Mouse (Mus musculus) G1E (cell line): ENCODE data around the gene Usp4. TPM values are rescaled to one million over a fixed set of nuclear protein-coding genes. Genes with fewer than 3 reads are reported as not detected.

Experiments
- ATAC-seq: 2 replicates; pipeline ENCODE4 v1.8.0; 2016; ENCODE audit warnings: mild to moderate bottlenecking; ENCODE audit not compliant: insufficient number of reproducible peaks, poor library complexity, low FRiP score, severe bottlenecking; ENCODE audit errors: extremely low read depth
- DNase-seq: peaks from one replicate; pipeline ENCODE4 v3.0.0; 2012; ENCODE audit warnings: low spot score
- H3K27me3 ChIP-seq: 2 replicates; pipeline ENCODE4 v1.6.1; 2012; ENCODE audit warnings: mild to moderate bottlenecking, low read length, inconsistent platforms; ENCODE audit not compliant: insufficient read depth
- H3K36me3 ChIP-seq: replicated peaks from 2 replicates; pipeline ENCODE3; 2012; ENCODE audit warnings: mild to moderate bottlenecking, inconsistent platforms
- H3K4me1 ChIP-seq: 2 replicates; pipeline ENCODE4 v1.6.1; 2012; ENCODE audit warnings: low read depth, low read length, inconsistent platforms, mixed read lengths; ENCODE audit not compliant: insufficient read depth
- H3K4me3 ChIP-seq: 2 replicates; pipeline ENCODE4 v1.5.1; 2012; ENCODE audit warnings: low read depth, mild to moderate bottlenecking, inconsistent platforms, low read length, moderate library complexity, mixed read lengths
- H3K9me3 ChIP-seq: replicated peaks from 2 replicates; pipeline ENCODE4 v1.6.1; 2012; ENCODE audit warnings: inconsistent platforms
- CTCF ChIP-seq: IDR thresholded peaks from 2 replicates; pipeline ENCODE4 v1.5.1; 2012; ENCODE audit warnings: low read depth, low read length, inconsistent platforms, mixed read lengths
- GATA1 ChIP-seq: IDR thresholded peaks from 2 replicates; pipeline ENCODE4 v1.6.1; 2012; ENCODE audit warnings: borderline replicate concordance, low read length, inconsistent platforms, mixed read lengths
- GATA2 ChIP-seq: IDR thresholded peaks from 2 replicates; pipeline ENCODE4 v1.6.1; 2012; ENCODE audit warnings: low read depth, low read length, inconsistent platforms, borderline replicate concordance
- POLR2AphosphoS5 ChIP-seq: IDR thresholded peaks from 2 replicates; pipeline ENCODE4 v1.6.1; 2012; ENCODE audit warnings: low read depth, low read length, inconsistent platforms; ENCODE audit not compliant: insufficient replicate concordance
- TAL1 ChIP-seq: conservative IDR thresholded peaks from 2 replicates; pipeline ENCODE4 v1.6.1; 2012; ENCODE audit warnings: low read depth, low read length, inconsistent platforms, mixed read lengths
- polyA plus RNA-seq: library from polyadenylated mRNA; stranded (reverse); fragments of >175 nt; gene quantifications from 2 replicates; pipeline ENCODE4 v1.2.3, GENCODE M21; 2012
- total RNA-seq, 2 experiments: library from RNA; stranded (forward) in 1 of 2; stranded (reverse) in 1 of 2; fragments of 200-1000 nt in 1 of 2; fragments of >200 nt in 1 of 2; fragmentation: Nextera tagmentation in 1 of 2; gene quantifications; 2 replicates each; pipeline ENCODE4 v1.2.3; 2014 to 2017

The Usp4 gene
- total and polyA plus RNA-seq, 3 experiments, result 76.5 to 131 (median 97.3) TPM

GRCm38 (mm10) chr9:108341801-108342200 is 5.9 kb upstream of the Usp4 start:
- peak overlapping the region; percentile 55; the same call in 1 of the 2 replicates for H3K4me3 ChIP-seq
- DNase-seq (no peak), ATAC-seq (no peak)
- peaks cover 72% of the 10 kb centered on the region for H3K4me1 ChIP-seq
- H3K9me3 ChIP-seq, result no peaks in the 10 kb centered on the region
- TF ChIP-seq TAL1 (no peak), POLR2AphosphoS5 (no peak), GATA2 (no peak), GATA1 (no peak), CTCF (no peak)
- H3K36me3 ChIP-seq, result peaks cover 34% of the 10 kb centered on the region
- H3K27me3 ChIP-seq, result no peaks in the 10 kb centered on the region

- ATAC-seq (no peak), DNase-seq (no peak)
- H3K27me3 ChIP-seq, result no peaks in the 10 kb centered on the region
- H3K9me3 ChIP-seq, result no peaks in the 10 kb centered on the region
- no peak overlapping the region; the same call in 1 of the 2 replicates for H3K4me3 ChIP-seq
- H3K36me3 ChIP-seq, result peaks cover 34% of the 10 kb centered on the region
- TF ChIP-seq CTCF (no peak), POLR2AphosphoS5 (no peak; the same call in 1 of the 2 replicates), TAL1 (no peak), GATA1 (no peak), GATA2 (no peak)
- peaks cover 75% of the 10 kb centered on the region for H3K4me1 ChIP-seq
Observed at GRCm38 (mm10) chr9:108342301-108342831, 5.3 kb upstream of the Usp4 start.

GRCm38 (mm10) chr9:108343331-108343730 is 4.3 kb upstream of the Usp4 start:
- H3K9me3 ChIP-seq, result no peaks in the 10 kb centered on the region
- ATAC-seq (no peak), DNase-seq (no peak)
- TF ChIP-seq GATA1 (no peak), POLR2AphosphoS5 (no peak), CTCF (no peak), GATA2 (no peak), TAL1 (no peak)
- H3K4me3 ChIP-seq, result no peak overlapping the region; the same call in 1 of the 2 replicates
- H3K27me3 ChIP-seq, result no peaks in the 10 kb centered on the region
- peaks cover 29% of the 10 kb centered on the region for H3K36me3 ChIP-seq
- H3K4me1 ChIP-seq, result peaks cover 67% of the 10 kb centered on the region

- peaks cover 26% of the 10 kb centered on the region for H3K36me3 ChIP-seq
- peaks cover 64% of the 10 kb centered on the region for H3K4me1 ChIP-seq
- no peaks in the 10 kb centered on the region for H3K27me3 ChIP-seq
- no peak overlapping the region for H3K4me3 ChIP-seq
- H3K9me3 ChIP-seq, result no peaks in the 10 kb centered on the region
- TF ChIP-seq CTCF, result no peak
- peak; percentile 35; the same call in 1 of the 2 replicates for TF ChIP-seq TAL1
- no peak for TF ChIP-seq GATA1
- no peak for TF ChIP-seq GATA2
- TF ChIP-seq POLR2AphosphoS5, result no peak
- no peak for ATAC-seq
- no peak for DNase-seq
Observed at GRCm38 (mm10) chr9:108343835-108344234, 3.8 kb upstream of the Usp4 start.

GRCm38 (mm10) chr9:108344471-108344870 is 3.2 kb upstream of the Usp4 start:
- Histone ChIP-seq H3K9me3 (no peaks in the 10 kb centered on the region), H3K27me3 (no peaks in the 10 kb centered on the region), H3K36me3 (peaks cover 26% of the 10 kb centered on the region), H3K4me1 (peaks cover 69% of the 10 kb centered on the region), H3K4me3 (no peak overlapping the region)
- ATAC-seq, result no peak
- no peak for TF ChIP-seq GATA2
- no peak for TF ChIP-seq GATA1
- TF ChIP-seq POLR2AphosphoS5, result no peak
- TF ChIP-seq TAL1, result no peak
- no peak for TF ChIP-seq CTCF
- DNase-seq, result no peak

GRCm38 (mm10) chr9:108347024-108347423 is 629 bp upstream of the Usp4 start:
- ATAC-seq (no peak), DNase-seq (no peak)
- Histone ChIP-seq H3K9me3 (0 out of 2 replicates have a peak, but pooled peaks cover 2% of the 10 kb centered on the region), H3K4me1 (peaks cover 61% of the 10 kb centered on the region), H3K27me3 (no peaks in the 10 kb centered on the region), H3K4me3 (peak overlapping the region; percentile 96), H3K36me3 (peaks cover 29% of the 10 kb centered on the region)
- TF ChIP-seq GATA1 (no peak), GATA2 (no peak), TAL1 (no peak), POLR2AphosphoS5 (no peak), CTCF (no peak)

GRCm38 (mm10) chr9:108348290-108348680 is 632 bp downstream of the Usp4 start:
- Histone ChIP-seq H3K27me3 (no peaks in the 10 kb centered on the region), H3K36me3 (peaks cover 42% of the 10 kb centered on the region), H3K9me3 (0 out of 2 replicates have a peak, but pooled peaks cover 2% of the 10 kb centered on the region), H3K4me1 (peaks cover 48% of the 10 kb centered on the region), H3K4me3 (peak overlapping the region; percentile 96)
- ATAC-seq (no peak), DNase-seq (no peak)
- TF ChIP-seq GATA2 (no peak), GATA1 (no peak), CTCF (no peak), TAL1 (no peak), POLR2AphosphoS5 (no peak)
